Mouse (Mus musculus): ENCODE measurements around the gene Lsm10.

Lsm10 gene

GRCm38 (mm10) chr4:126118651-126119050 is 22.2 kb downstream of the Lsm10 start:
- ATAC-seq (ENCODE audit: low TSS enrichment) = peak; percentile 80

DNA sequence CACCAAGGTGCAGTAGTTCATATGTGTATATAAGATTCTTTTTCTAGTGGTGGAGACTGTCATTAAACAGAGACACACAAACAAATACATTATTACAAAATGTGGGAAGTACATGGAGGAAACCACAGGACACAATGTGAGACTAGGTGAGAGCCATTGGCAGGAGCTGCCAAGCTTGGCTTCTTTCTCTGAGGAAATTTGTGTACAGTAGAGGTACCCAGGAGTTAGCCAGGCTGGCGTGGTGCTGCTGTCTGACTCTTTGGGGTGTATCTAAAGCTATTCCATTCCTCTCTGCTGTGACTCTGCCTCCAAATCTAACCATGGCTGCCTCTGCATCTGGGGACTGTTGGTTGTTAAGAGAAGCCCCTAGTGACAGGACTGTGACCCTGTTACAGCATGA is 22.6 kb downstream of the Lsm10 start:
- ATAC-seq (ENCODE audit: low TSS enrichment) = no peak

DNA sequence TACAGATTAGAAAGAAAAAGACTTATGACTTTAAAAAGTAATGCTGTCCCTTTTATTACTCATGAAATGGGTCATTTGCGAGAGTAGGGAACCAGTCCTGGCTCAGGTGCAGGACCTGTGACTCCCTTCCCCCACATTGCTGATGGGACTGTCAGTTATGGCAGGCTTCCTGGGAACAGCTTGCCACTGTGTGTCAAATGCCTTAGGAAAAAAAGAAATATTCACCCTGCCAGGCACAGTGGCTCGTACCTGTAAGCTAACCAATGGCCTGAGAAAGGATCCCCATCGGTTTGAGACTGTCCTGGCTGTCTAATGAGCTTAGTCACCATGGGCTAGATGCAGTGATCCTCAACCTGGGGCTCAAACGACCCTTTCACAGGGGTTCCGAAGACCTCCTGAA is 23.6 kb downstream of the Lsm10 start:
- ATAC-seq (ENCODE audit: low TSS enrichment) = no peak

- no peak for ATAC-seq (ENCODE audit: low TSS enrichment)
Measured at GRCm38 (mm10) chr4:126120506-126120905, 24.1 kb downstream of the Lsm10 start.

- peak; percentile 60 for ATAC-seq (ENCODE audit: low TSS enrichment)
Measured at GRCm38 (mm10) chr4:126123309-126124040, 27.1 kb downstream of the Lsm10 start.

GRCm38 (mm10) chr4:126130502-126130901 is 34.1 kb downstream of the Lsm10 start:
- ATAC-seq (ENCODE audit: low TSS enrichment) = no peak

DNA sequence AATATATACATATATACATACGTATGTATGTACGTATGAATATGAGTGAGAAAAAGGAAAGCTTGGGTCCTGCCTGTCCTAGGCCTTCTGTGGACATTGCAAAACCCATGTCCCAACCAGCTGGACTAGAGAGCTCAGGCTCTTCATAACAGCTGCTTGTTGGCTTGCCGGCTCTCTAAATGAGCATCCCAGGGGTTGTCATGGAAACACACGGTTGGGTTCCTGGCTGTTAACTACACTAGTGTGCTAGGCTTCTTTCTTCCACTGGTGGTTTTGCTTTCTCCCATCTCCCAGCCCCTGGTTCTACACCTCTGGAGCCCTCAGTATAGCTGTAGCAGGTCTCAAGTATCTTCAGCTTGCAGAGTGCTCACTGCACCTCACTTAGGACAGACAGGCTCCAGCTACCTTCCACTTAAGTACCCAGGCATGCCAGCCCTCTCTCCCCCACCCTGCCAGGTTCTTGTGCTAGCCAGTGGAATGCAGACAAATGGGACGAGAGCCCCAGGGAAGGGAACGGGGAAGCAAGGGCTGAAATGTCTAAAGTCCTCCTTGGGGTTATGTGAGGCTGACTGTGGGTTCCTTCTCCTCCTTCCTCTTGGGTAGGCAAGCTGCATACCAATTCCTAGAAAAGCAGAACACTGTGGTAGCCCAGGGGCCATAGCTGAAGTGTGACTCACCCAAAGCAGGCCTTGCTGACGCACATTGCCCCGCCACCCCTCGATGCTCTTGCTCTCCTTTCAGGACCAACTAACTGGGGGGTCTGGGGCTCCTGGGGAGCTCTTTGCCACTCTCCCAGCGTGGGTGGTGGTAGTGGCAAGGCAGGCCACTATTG is 35.1 kb downstream of the Lsm10 start:
- peak; percentile 72 for ATAC-seq (ENCODE audit: low TSS enrichment)

DNA sequence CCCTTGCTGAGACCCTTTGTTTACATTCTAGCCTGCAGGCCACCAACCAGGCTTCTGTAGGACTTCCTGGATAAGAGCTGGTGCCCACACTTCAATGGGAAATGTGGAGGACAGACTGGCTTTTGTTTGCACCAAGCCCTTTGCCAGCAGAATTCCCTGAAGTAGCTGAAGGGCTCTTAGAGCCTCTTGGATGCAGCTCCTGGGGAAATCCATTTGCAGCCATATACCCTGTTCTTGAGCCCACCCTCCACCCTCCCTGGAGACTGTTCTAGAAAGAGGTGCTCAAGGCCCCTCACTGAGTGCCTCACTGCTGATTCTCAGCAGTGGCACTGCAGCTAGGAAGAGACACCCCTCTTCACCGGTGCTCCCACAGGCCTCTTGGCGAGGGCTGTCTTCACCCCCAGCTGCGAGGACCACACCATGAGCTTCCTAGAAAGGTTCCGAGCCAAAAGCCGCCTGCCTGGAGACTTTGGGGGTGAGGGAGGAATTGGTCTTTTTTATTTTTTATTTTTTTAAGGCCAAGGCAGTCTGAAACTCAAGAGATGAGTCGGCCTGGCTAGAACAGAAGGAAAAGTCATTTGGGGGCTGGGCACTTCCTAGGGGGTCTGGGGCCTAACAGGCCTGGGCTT is 36.3 kb downstream of the Lsm10 start:
- ATAC-seq (ENCODE audit: low TSS enrichment) = no peak

GRCm38 (mm10) chr4:126134236-126134635 is 37.8 kb downstream of the Lsm10 start:
- no peak for ATAC-seq (ENCODE audit: low TSS enrichment)

DNA sequence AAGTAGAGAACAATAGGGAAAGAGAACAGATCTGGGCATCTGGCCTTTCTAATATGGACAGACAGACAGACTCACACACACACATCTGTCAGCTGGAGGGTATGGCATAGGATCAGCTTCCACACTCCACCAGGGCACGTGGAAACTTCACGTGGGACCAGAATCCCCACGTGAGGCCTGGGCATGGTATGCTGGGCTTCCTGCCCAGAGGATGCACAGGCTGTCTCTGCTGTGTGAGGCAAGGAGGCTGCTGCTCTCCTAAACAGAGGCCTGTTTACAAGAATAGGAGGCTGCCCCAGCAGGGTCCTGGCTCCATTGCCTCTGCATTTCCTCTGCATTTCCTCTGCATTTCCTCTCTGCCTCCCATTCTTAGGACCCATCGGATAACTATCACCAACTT is 38.2 kb downstream of the Lsm10 start:
- ATAC-seq (ENCODE audit: low TSS enrichment) = no peak

DNA sequence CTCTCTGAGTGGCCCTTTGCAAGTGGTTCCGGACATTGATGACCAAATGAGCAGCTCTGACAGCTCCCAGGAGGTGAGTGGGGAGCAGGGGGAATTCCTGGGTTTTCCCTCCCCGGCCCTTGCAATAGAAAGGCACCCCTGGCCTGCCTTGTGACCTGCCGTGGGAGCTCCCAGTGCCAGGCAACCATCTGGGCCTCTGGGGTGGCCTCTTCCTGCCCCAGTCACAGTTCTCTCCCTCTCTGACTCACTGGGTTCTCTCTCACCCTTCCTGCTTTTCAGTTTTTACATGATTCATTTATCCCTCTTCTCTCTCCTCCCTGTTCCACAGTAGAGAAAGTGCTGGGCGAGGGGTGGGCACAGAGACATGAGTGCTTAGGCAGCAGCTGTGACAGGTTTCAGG is 41.4 kb downstream of the Lsm10 start:
- no peak for ATAC-seq (ENCODE audit: low TSS enrichment)

GRCm38 (mm10) chr4:126141021-126141420 is 44.6 kb downstream of the Lsm10 start:
- no peak for ATAC-seq (ENCODE audit: low TSS enrichment)

DNA sequence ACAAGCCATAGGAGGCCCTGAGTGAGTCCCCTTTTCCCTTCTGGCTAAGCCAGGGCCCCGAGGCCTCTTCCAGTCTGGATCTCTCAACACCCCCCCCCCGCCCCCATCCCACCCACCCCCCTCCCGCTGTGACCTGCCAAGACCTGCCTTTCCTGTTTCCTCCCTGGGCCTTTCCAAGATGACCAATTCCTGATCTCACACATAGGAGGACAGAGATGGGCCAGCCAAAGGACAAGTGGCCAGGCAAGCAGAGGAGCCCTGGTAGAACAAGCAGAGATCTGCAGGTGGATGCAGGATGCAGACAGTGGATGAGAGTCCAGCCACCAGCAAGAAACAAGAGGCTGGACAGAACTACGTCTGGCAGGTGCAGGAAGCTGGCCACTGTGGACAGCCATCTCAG is 49.0 kb downstream of the Lsm10 start:
- ATAC-seq (ENCODE audit: low TSS enrichment) = no peak

- no peak for ATAC-seq (ENCODE audit: low TSS enrichment)
Measured at GRCm38 (mm10) chr4:126146974-126147532, 50.6 kb downstream of the Lsm10 start.

- no peak for ATAC-seq (ENCODE audit: low TSS enrichment)
Measured at GRCm38 (mm10) chr4:126147533-126148160, 51.2 kb downstream of the Lsm10 start, which contains the start of gene Eva1b. TSS of gene Eva1b (plus strand) at chr4:126147744.
